In the genomic region with DNA sequence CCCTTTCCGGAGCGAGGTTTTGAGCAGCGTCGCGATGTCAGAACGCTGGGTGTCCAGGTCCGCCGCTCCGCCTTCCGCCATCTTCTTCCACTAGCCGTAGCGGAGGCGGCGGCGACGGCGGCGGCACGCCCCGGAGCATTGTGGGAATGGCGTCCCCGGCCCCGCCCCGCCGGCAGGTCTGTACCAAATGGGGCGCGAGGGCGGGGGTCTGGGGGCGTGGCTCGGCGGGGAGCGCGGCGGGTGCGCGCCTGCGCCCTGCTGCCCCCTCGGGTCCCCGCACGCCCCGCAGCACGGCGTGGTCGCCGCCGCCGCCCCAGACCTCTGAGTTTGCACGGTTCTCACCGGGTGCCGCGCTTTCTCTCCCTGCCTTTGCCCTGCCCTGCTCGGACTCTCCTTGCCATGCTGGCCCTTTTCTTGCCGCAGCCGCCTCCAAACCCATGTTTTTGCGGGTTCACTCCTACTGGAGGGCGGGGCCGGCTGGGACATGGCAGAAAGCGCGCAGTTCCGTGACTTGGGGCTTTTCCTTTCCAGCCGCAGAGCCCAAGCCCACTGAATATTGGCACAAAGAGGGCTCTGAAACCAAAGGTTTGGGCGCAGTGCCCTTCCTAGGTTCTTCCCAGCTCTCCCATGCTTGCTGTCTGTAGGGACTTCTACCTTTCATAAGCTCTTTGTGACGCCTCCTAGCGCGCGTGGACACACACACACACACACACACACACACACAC, we compare ENCODE assay signal across 8 mouse cellular contexts. TPM values are rescaled to one million over a fixed set of nuclear protein-coding genes. Genes with fewer than 3 reads are reported as not detected.
A peak's percentile ranks its signal among the peaks of the same experiment; 100 is the strongest.
DNase-seq lines count a peak whose midpoint lies in the region; ATAC-seq and TF ChIP-seq lines count a peak whose summit lies in the region.

A gene (minus strand): TSS at position 161 of the 725 bp plus-strand sequence.

- TF ChIP-seq POLR2A in cortical plate, adult 2 months (IDR thresholded peaks at IDR 0.05; ENCODE audit: extremely low read depth, insufficient read depth, low read length) = peak; percentile 65

- H3K4me3 ChIP-seq in cortical plate, adult 2 months (ENCODE audit: insufficient read depth, low read length) = peak within 1 kb of the TSS; percentile 93

- ATAC-seq in activated CD4-positive, CD25-positive, alpha-beta regulatory T cell, adult 4 months = peak; percentile 64
- ATAC-seq in inflammation-experienced regulatory T-cells, adult 6 months = peak; percentile 76
- ATAC-seq in megakaryocyte-erythroid progenitor cell, adult 5-6 weeks (replicated peaks; ENCODE audit: low FRiP score, low TSS enrichment, poor library complexity, severe bottlenecking) = peak; percentile 27

- H3K4me1 ChIP-seq in cortical plate, adult 2 months (ENCODE audit: control insufficient read depth, insufficient read depth, low read length) = peaks cover 4% of the 10 kb centered on the region; the same call in 1 of the 2 replicates

- peak; percentile 96 for DNase-seq in gastrocnemius, postnatal 10 days
- DNase-seq in left cerebral cortex, postnatal 10 days (ENCODE audit: extremely low spot score in 1 of 2, low spot score in 2 of 2) = peak; percentile 89 to 97
- peak; percentile 96 for DNase-seq in right cerebral cortex, postnatal 25 days
- peak; percentile 91 to 94 for DNase-seq in urinary bladder, postnatal 4 days (ENCODE audit: low spot score in 2 of 2)

- intact Hi-C loops in left cerebral cortex, postnatal 10 days (cut with DNase I) = no loop called here

- TF ChIP-seq CTCF in cortical plate, adult 2 months (IDR thresholded peaks at IDR 0.05; ENCODE audit: extremely low read depth, insufficient read depth, low read length) = no peak

- H3K27ac ChIP-seq in cortical plate, adult 2 months (ENCODE audit: insufficient read depth, low read length) = peak within 1 kb of the TSS; percentile 99

RNA-seq across cellular contexts. Expression of the gene that starts here (rescaled TPM):
- polyA plus RNA-seq in activated CD4-positive, CD25-positive, alpha-beta regulatory T cell, adult 4 months (2017; shearing (Covaris generic)) = 100 to 1,000 TPM; 114 to 147 TPM
- polyA plus RNA-seq in cortical plate, adult 2 months (2012; rRNA removed) = 51.8 and 51.9 TPM in 2 replicates
- total RNA-seq in gastrocnemius, postnatal 10 days (2021) = 100 to 1,000 TPM; 144 to 145 TPM
- polyA plus RNA-seq in inflammation-experienced regulatory T-cells, adult 6 months (2017; shearing (Covaris generic)) = 100 to 1,000 TPM; 126 to 177 (median 143) TPM
- 100 to 1,000 TPM; 116 to 122 TPM for total RNA-seq in left cerebral cortex, postnatal 10 days (2021)
- 238 and 273 TPM in 2 replicates for total RNA-seq in megakaryocyte-erythroid progenitor cell, adult 5-6 weeks (2014; fragmentation: Nextera tagmentation)
- 392 and 407 TPM in 2 replicates for total RNA-seq in megakaryocyte-erythroid progenitor cell, adult 5-6 weeks (2017)

Comparison
In these comparisons a context has a peak if more than half of its experiments do, and no peak if none do; other contexts are left out.
1. Peak in every context shown above with its lines: DNase-seq, ATAC-seq, H3K4me3 ChIP-seq and H3K27ac ChIP-seq.